Mouse (Mus musculus) forebrain, embryonic 11.5 days (tissue): ENCODE data around the gene Wasf1. TPM values are rescaled to one million over a fixed set of nuclear protein-coding genes. Genes with fewer than 3 reads are reported as not detected.

Source experiments
- ATAC-seq: fragments of 200-750 bp; cut with Nextera tagmentation; replicated peaks from 2 replicates; pipeline ENCODE4 v1.8.0; 2017; ENCODE audit warnings: moderate TSS enrichment; ENCODE audit not compliant: low FRiP score
- DNase-seq: peaks from one replicate; pipeline ENCODE4 v3.0.0-alpha.2; 2017; ENCODE audit warnings: low spot score
- H3K27ac ChIP-seq: fragments of 300-500 bp; sonication (generic); 2 replicates; pipeline ENCODE4 v1.5.1; 2014; ENCODE audit warnings: low read depth, low read length
- H3K27me3 ChIP-seq: fragments of 300-500 bp; sonication (generic); 2 replicates; pipeline ENCODE4 v1.6.1; 2014; ENCODE audit warnings: mild to moderate bottlenecking, low read length, mixed read lengths; ENCODE audit not compliant: control insufficient read depth, insufficient read depth
- H3K36me3 ChIP-seq: fragments of 300-500 bp; sonication (generic); 2 replicates; pipeline ENCODE4 v1.6.1; 2014; ENCODE audit warnings: mild to moderate bottlenecking, low read length, moderate library complexity, mixed read lengths; ENCODE audit not compliant: control insufficient read depth, insufficient read depth
- H3K4me1 ChIP-seq: fragments of 300-500 bp; sonication (generic); replicated peaks from 2 replicates; pipeline ENCODE4 v1.6.1; 2014; ENCODE audit warnings: low read length, mixed read lengths; ENCODE audit not compliant: control insufficient read depth, insufficient read depth
- H3K4me2 ChIP-seq: fragments of 300-500 bp; sonication (generic); 2 replicates; pipeline ENCODE4 v1.6.1; 2014; ENCODE audit warnings: low read depth, mild to moderate bottlenecking, low read length, moderate library complexity, mixed read lengths; ENCODE audit not compliant: severe bottlenecking
- H3K4me3 ChIP-seq: fragments of 300-500 bp; sonication (generic); 2 replicates; pipeline ENCODE4 v1.5.1; 2014; ENCODE audit warnings: low read depth, low read length
- H3K9ac ChIP-seq: fragments of 300-500 bp; sonication (generic); 2 replicates; pipeline ENCODE4 v1.6.1; 2014; ENCODE audit warnings: low read length
- H3K9me3 ChIP-seq: fragments of 300-500 bp; sonication (generic); 2 replicates; pipeline ENCODE4 v1.6.1; 2016; ENCODE audit warnings: low read length, mixed read lengths; ENCODE audit not compliant: control insufficient read depth
- WGBS: fragments of 180-500 bp; shearing (Covaris S2); extraction: QIAGEN DNeasy Blood & Tissue Kit; methylation state at CpG from one replicate; pipeline ENCODE4 v1.1.7; 2014; 5-methylcytosine and 5-hydroxymethylcytosine counted together
- polyA plus RNA-seq: library from polyadenylated mRNA; unstranded; fragments of >200 nt; fragmentation: Nextera tagmentation; extraction: Ambion mirVana; gene quantifications from 2 replicates; pipeline ENCODE4 v1.2.1, GENCODE M21; 2014

Wasf1 gene
- polyA plus RNA-seq, 1 experiment from 2014 or later: 81.3 TPM

GRCm38 (mm10) chr10:40882333-40882732, 942 bp upstream of the Wasf1 start:
- peak overlapping the region; percentile 63 for H3K9ac ChIP-seq
- ATAC-seq: no peak
- no peak for DNase-seq
- peak overlapping the region; percentile 52 for H3K4me2 ChIP-seq
- WGBS: 17% methylated on average over 9 of the region's 9 CpGs
- no peaks in the 10 kb centered on the region for H3K27me3 ChIP-seq
- no peaks in the 10 kb centered on the region for H3K9me3 ChIP-seq
- H3K27ac ChIP-seq: peak overlapping the region; percentile 1; the same call in 1 of the 2 replicates
- H3K36me3 ChIP-seq: no peaks in the 10 kb centered on the region
- no peaks in the 10 kb centered on the region for H3K4me1 ChIP-seq
- H3K4me3 ChIP-seq: peak overlapping the region; percentile 95

GRCm38 (mm10) chr10:40883644-40884278, 486 bp downstream of the Wasf1 start:
- Histone ChIP-seq H3K4me3 (peak overlapping the region; percentile 95), H3K4me1 (no peaks in the 10 kb centered on the region), H3K27me3 (no peaks in the 10 kb centered on the region), H3K36me3 (no peaks in the 10 kb centered on the region), H3K9me3 (no peaks in the 10 kb centered on the region), H3K27ac (peak overlapping the region; percentile 96), H3K9ac (peak overlapping the region; percentile 94), H3K4me2 (peak overlapping the region; percentile 57)
- ATAC-seq (peak; percentile 89), DNase-seq (no peak)
- 0% methylated on average over 35 of the region's 87 CpGs for WGBS

DNA sequence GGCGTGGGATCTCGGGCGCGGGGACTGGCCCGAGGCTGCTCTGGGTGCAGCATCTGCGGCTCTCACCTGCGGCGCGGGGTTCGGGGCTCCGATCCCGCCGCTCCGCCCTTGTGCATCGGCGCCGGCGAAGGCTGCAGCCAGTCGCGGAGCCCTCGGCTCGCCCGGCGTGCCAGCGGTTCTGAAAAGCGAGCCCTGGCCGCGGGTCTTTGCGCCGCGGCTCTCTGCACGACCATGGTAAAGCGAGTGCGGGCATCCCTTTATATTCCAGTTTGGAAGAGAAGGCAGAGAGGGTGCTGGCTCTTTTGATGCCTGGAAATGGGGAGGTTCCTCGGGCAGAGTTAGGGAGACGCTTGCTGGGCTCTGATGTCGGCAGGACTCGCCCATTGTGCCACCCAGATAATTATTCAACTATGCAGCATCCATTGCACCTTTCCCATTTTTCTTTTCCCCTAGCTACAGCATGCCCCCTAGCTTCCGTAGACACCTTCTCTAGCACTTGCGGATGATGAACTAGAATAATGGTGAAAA, 1.1 kb downstream of the Wasf1 start:
- WGBS: under 1% methylated on average over 40 of the region's 40 CpGs
- no peaks in the 10 kb centered on the region for H3K4me1 ChIP-seq

DNA sequence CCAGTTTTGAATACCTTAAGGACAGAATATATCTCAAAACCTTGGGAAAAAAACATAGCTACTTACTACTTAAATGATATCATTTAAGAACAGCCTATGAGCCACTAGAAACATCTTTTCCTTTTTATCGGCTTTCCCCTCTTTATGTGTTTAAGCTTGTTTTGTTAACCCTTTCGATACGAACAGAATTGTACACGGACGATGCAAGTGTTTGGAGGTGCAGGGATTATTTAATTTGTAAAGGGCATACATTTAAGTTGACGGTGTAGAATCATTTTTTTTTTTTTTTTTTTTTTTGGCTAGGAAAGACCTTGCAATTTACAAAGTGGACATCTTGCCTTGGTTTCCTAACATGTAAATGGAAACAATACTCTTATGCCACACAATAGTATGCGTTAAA, 2.2 kb downstream of the Wasf1 start:
- Histone ChIP-seq H3K27ac (no peak overlapping the region), H3K4me2 (peak overlapping the region; percentile 32), H3K36me3 (no peaks in the 10 kb centered on the region), H3K4me3 (peak overlapping the region; percentile 14; the same call in 1 of the 2 replicates), H3K9ac (no peak overlapping the region), H3K4me1 (no peaks in the 10 kb centered on the region), H3K9me3 (no peaks in the 10 kb centered on the region), H3K27me3 (no peaks in the 10 kb centered on the region)
- ATAC-seq: no peak
- no peak for DNase-seq
- WGBS: 54% methylated on average over 7 of the region's 7 CpGs

More for the DNA sequence above, 1.1 kb downstream of the Wasf1 start:
- ATAC-seq (peak; percentile 4; the same call in 1 of the 2 replicates), DNase-seq (peak; percentile 80)
- Histone ChIP-seq H3K27me3 (no peaks in the 10 kb centered on the region), H3K9me3 (no peaks in the 10 kb centered on the region), H3K4me3 (peak overlapping the region; percentile 95), H3K36me3 (no peaks in the 10 kb centered on the region), H3K4me2 (peak overlapping the region; percentile 57), H3K9ac (peak overlapping the region; percentile 94), H3K27ac (peak overlapping the region; percentile 96)

DNA sequence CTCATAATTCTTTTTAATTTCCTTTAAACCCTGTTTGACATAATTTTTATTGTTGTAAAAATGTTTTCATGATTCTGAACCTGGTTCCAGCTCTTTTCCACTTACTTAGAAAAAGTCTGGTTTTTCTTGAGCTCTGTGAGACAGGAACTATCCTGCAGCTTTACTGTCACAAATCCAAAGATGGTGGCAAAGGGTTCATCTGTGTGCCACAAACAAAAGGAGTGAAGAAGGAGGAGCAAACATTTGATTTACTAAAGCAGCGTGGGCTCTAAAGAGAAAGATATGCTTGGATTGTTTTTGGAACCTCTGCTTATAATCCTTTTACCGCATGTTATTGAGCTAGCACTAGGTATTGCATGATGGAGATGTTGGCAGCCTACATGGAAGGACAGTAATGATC, 4.0 kb downstream of the Wasf1 start:
- no peaks in the 10 kb centered on the region for H3K4me1 ChIP-seq
- WGBS: 85% methylated on average over 2 of the region's 2 CpGs
- H3K9me3 ChIP-seq: no peaks in the 10 kb centered on the region
- H3K9ac ChIP-seq: no peak overlapping the region
- no peaks in the 10 kb centered on the region for H3K36me3 ChIP-seq
- DNase-seq (no peak), ATAC-seq (no peak)
- H3K27ac ChIP-seq: no peak overlapping the region
- H3K27me3 ChIP-seq: no peaks in the 10 kb centered on the region
- H3K4me3 ChIP-seq: no peak overlapping the region
- H3K4me2 ChIP-seq: no peak overlapping the region

- no peak overlapping the region for H3K9ac ChIP-seq
These were observed 5.9 kb downstream of the Wasf1 start for GRCm38 (mm10) chr10:40889146-40889545.

DNA sequence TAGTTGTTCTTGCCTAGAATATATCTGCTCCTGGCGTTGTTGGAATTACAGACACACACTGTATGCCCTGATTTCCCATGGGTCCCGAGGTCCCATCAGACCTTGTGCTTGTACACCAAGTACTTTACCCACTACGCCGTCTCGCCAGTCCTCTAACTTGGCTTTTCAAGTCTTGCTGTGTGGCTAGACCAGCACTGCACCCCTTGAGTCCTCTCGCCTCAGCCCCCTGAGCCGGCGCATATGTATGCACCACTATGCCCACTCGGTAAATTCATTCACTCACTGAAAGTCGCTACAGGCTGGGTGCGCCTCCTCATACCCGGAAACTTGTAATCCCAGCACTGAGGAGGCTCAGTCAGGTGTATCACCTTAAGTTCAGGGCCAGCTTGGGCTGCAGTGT, 12.5 kb downstream of the Wasf1 start:
- Histone ChIP-seq H3K9ac (no peak overlapping the region), H3K27ac (no peak overlapping the region), H3K4me3 (no peak overlapping the region), H3K9me3 (no peaks in the 10 kb centered on the region), H3K4me1 (no peaks in the 10 kb centered on the region), H3K36me3 (no peaks in the 10 kb centered on the region), H3K4me2 (no peak overlapping the region), H3K27me3 (no peaks in the 10 kb centered on the region)
- WGBS: 93% methylated on average over 12 of the region's 12 CpGs
- ATAC-seq (no peak), DNase-seq (no peak)

More at GRCm38 (mm10) chr10:40889146-40889545, 5.9 kb downstream of the Wasf1 start:
- no peaks in the 10 kb centered on the region for H3K9me3 ChIP-seq
- H3K36me3 ChIP-seq: no peaks in the 10 kb centered on the region
- H3K27ac ChIP-seq: no peak overlapping the region
- no peak overlapping the region for H3K4me2 ChIP-seq
- H3K4me3 ChIP-seq: no peak overlapping the region
- WGBS: 90% methylated on average over 4 of the region's 4 CpGs
- DNase-seq: no peak
- ATAC-seq: no peak
- H3K27me3 ChIP-seq: no peaks in the 10 kb centered on the region
- no peaks in the 10 kb centered on the region for H3K4me1 ChIP-seq

GRCm38 (mm10) chr10:40896656-40897055, 13.4 kb downstream of the Wasf1 start:
- H3K36me3 ChIP-seq: no peaks in the 10 kb centered on the region
- no peak overlapping the region for H3K27ac ChIP-seq
- DNase-seq (no peak), ATAC-seq (no peak)
- 79% methylated on average over 5 of the region's 5 CpGs for WGBS
- H3K4me3 ChIP-seq: no peak overlapping the region
- H3K9me3 ChIP-seq: no peaks in the 10 kb centered on the region
- H3K9ac ChIP-seq: no peak overlapping the region
- no peaks in the 10 kb centered on the region for H3K4me1 ChIP-seq
- no peaks in the 10 kb centered on the region for H3K27me3 ChIP-seq
- no peak overlapping the region for H3K4me2 ChIP-seq

GRCm38 (mm10) chr10:40901786-40902185, 18.5 kb downstream of the Wasf1 start:
- ATAC-seq (no peak), DNase-seq (no peak)
- no peak overlapping the region for H3K4me3 ChIP-seq
- H3K36me3 ChIP-seq: no peaks in the 10 kb centered on the region
- 92% methylated on average over 4 of the region's 4 CpGs for WGBS
- no peak overlapping the region for H3K27ac ChIP-seq
- H3K27me3 ChIP-seq: no peaks in the 10 kb centered on the region
- H3K9ac ChIP-seq: no peak overlapping the region
- no peaks in the 10 kb centered on the region for H3K4me1 ChIP-seq
- H3K9me3 ChIP-seq: no peaks in the 10 kb centered on the region
- H3K4me2 ChIP-seq: no peak overlapping the region
